Mouse (Mus musculus): ENCODE measurements at regions not wholly inside any gene's neighbourhood (a gene's known extent, or its start where the extent isn't known, plus 50 kb on each side); places are given as distances from the start of the nearest gene placed in this dataset.

DNA sequence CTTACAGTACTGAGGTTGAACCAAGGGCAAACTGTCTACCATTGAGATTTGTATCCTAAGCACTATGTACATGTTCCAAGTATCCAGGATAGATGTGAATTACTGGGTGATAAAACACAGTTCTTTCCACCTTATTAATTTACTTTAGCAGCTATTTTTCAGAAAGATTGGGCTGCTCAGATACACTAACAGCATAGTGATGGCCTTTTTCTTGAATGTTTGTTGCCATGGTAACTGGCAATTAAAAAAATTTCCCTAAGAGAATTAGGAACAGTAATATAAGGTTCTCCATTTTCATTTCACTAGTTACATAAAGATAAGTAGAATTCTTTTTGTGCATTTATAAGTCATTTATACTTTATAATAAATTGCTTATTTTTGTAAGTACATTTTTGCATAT is 423.7 kb upstream of the Stxbp6 start:
- no peaks in the 10 kb centered on the region for H3K79me2 ChIP-seq (ENCODE audit: control insufficient read depth, insufficient read depth, low read length, poor library complexity)
- H3K4me3 ChIP-seq (ENCODE audit: control insufficient read depth in 1 of 2, insufficient read depth in 1 of 2, low read depth in 2 of 2, low read length in 2 of 2), result no peak overlapping the region
- H3K27me3 ChIP-seq (ENCODE audit: control insufficient read depth in 1 of 2, insufficient read depth in 2 of 2, low read length in 2 of 2), result no peaks in the 10 kb centered on the region
- H3K9me3 ChIP-seq (replicated peaks; ENCODE audit: insufficient read depth, low read length), result no peaks in the 10 kb centered on the region
- H3K9ac ChIP-seq (ENCODE audit: control insufficient read depth, low read depth, low read length, poor library complexity, severe bottlenecking), result no peak overlapping the region
- TF ChIP-seq USF1 (IDR thresholded peaks at IDR 0.05; ENCODE audit: low read depth, low read length) (no peak), MEF2A (IDR thresholded peaks at IDR 0.05; ENCODE audit: extremely low read depth, insufficient replicate concordance, low read depth, low read length, poor library complexity, severe bottlenecking) (no peak), POLR2AphosphoS5 (IDR thresholded peaks at IDR 0.05; ENCODE audit: borderline replicate concordance, low read depth, low read length) (no peak), CTCF (IDR thresholded peaks at IDR 0.05 in 2 of 3, conservative IDR thresholded peaks at IDR 0.05 in 1 of 3; ENCODE audit: control insufficient read depth in 1 of 3, insufficient read depth in 1 of 3, low read depth in 2 of 3, low read length in 3 of 3, poor library complexity in 1 of 3, severe bottlenecking in 1 of 3) (no peak), MXI1 (IDR thresholded peaks at IDR 0.05; ENCODE audit: low read depth, low read length) (no peak), MAZ (IDR thresholded peaks at IDR 0.05; ENCODE audit: low read depth, low read length) (no peak), MYC (IDR thresholded peaks at IDR 0.05; ENCODE audit: low read depth, low read length) (no peak), ELF1 (IDR thresholded peaks at IDR 0.05; ENCODE audit: low read depth, low read length) (no peak), UBTF (IDR thresholded peaks at IDR 0.05; ENCODE audit: borderline replicate concordance, insufficient read depth, low read depth, low read length) (no peak), JUND (IDR thresholded peaks at IDR 0.05; ENCODE audit: low read depth, low read length) (no peak), MAX (IDR thresholded peaks at IDR 0.05; ENCODE audit: low read length) (no peak), TBP (IDR thresholded peaks at IDR 0.05; ENCODE audit: low read depth, low read length) (no peak), POLR2A (IDR thresholded peaks at IDR 0.05; ENCODE audit: control insufficient read depth in 1 of 2, insufficient read depth in 1 of 2, low read depth in 1 of 2, low read length in 2 of 2, poor library complexity in 1 of 2) (no peak), NELFE (IDR thresholded peaks at IDR 0.05; ENCODE audit: low read depth, low read length) (no peak), GATA1 (IDR thresholded peaks at IDR 0.05; ENCODE audit: low read depth, low read length) (no peak)
- no peaks in the 10 kb centered on the region for H3K4me1 ChIP-seq (ENCODE audit: control insufficient read depth in 1 of 2, insufficient read depth in 2 of 2, low read length in 2 of 2)
- DNase-seq (ENCODE audit: low read depth, low spot score), result no peak
- H3K27ac ChIP-seq (ENCODE audit: control insufficient read depth, low read depth, low read length), result no peak overlapping the region
- H3K36me3 ChIP-seq (ENCODE audit: control insufficient read depth in 1 of 2, insufficient read depth in 2 of 2, low read length in 2 of 2), result no peaks in the 10 kb centered on the region

DNA sequence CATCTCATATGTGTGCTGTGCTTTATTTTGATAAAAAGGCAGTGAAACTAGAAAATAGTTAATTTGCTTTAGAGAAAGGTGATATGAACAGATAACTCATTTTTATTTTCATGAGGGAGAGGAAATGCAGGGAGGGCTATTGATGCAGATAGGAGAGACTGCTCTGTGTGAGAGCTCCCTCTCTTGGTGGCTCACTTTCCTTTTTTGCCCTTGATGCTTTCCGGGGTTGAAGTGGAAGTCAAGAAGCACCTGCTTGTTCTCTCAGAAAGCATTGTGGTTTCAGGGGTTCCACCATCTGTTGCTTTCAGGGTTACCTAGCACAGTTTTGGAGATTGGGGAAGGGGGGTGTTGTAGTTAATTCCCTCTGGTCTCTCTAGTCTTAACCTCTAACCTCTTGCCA is 414.5 kb upstream of the Stxbp6 start:
- no peak for TF ChIP-seq MAZ (IDR thresholded peaks at IDR 0.05; ENCODE audit: low read depth, low read length)
- no peak for TF ChIP-seq ELF1 (IDR thresholded peaks at IDR 0.05; ENCODE audit: low read depth, low read length)
- no peak for TF ChIP-seq NELFE (IDR thresholded peaks at IDR 0.05; ENCODE audit: low read depth, low read length)
- no peak for TF ChIP-seq UBTF (IDR thresholded peaks at IDR 0.05; ENCODE audit: borderline replicate concordance, insufficient read depth, low read depth, low read length)
- TF ChIP-seq MAX (IDR thresholded peaks at IDR 0.05; ENCODE audit: low read length), result no peak
- TF ChIP-seq MXI1 (IDR thresholded peaks at IDR 0.05; ENCODE audit: low read depth, low read length), result no peak
- TF ChIP-seq SMC3 (IDR thresholded peaks at IDR 0.05; ENCODE audit: low read depth, low read length), result no peak
- no peak for TF ChIP-seq RCOR1 (IDR thresholded peaks at IDR 0.05; ENCODE audit: low read depth, low read length)
- no peak for TF ChIP-seq ZNF384 (IDR thresholded peaks at IDR 0.05; ENCODE audit: low read depth, low read length)
- TF ChIP-seq ETS1 (IDR thresholded peaks at IDR 0.05; ENCODE audit: low read depth, low read length), result no peak
- TF ChIP-seq EP300 (IDR thresholded peaks at IDR 0.05; ENCODE audit: low read depth in 1 of 2, low read length in 2 of 2), result no peak
- DNase-seq (ENCODE audit: low read depth, low spot score), result no peak
- H3K79me2 ChIP-seq (ENCODE audit: control insufficient read depth, insufficient read depth, low read length, poor library complexity), result no peaks in the 10 kb centered on the region
- H3K27me3 ChIP-seq (ENCODE audit: control insufficient read depth in 1 of 2, insufficient read depth in 2 of 2, low read length in 2 of 2), result no peaks in the 10 kb centered on the region
- H3K9me3 ChIP-seq (replicated peaks; ENCODE audit: insufficient read depth, low read length), result no peaks in the 10 kb centered on the region; the same call in 1 of the 2 replicates
- no peak overlapping the region for H3K9ac ChIP-seq (ENCODE audit: control insufficient read depth, low read depth, low read length, poor library complexity, severe bottlenecking)
- H3K27ac ChIP-seq (ENCODE audit: control insufficient read depth, low read depth, low read length), result no peak overlapping the region
- no peaks in the 10 kb centered on the region for H3K4me1 ChIP-seq (ENCODE audit: control insufficient read depth in 1 of 2, insufficient read depth in 2 of 2, low read length in 2 of 2)
- H3K4me3 ChIP-seq (ENCODE audit: control insufficient read depth in 1 of 2, insufficient read depth in 1 of 2, low read depth in 2 of 2, low read length in 2 of 2), result no peak overlapping the region
- H3K36me3 ChIP-seq (ENCODE audit: control insufficient read depth in 1 of 2, insufficient read depth in 2 of 2, low read length in 2 of 2), result no peaks in the 10 kb centered on the region
